Mouse (Mus musculus): ENCODE measurements around the gene Gm20431. TPM values are rescaled to one million over a fixed set of nuclear protein-coding genes. Genes with fewer than 3 reads are reported as not detected.
A peak's percentile ranks its signal among the peaks of the same experiment; 100 is the strongest.

The Gm20431 gene
- total and polyA plus RNA-seq, 2 experiments from 2014 or later = 9.8 to 10.7 TPM

GRCm38 (mm10) chr2:167662713-167663112, 1.4 kb upstream of the Gm20431 start:
- no peak for TF ChIP-seq CTCF (IDR thresholded peaks at IDR 0.05; ENCODE audit: low read depth)
- peaks cover 18% of the 10 kb centered on the region; the same call in 1 of the 2 replicates for H3K4me1 ChIP-seq (ENCODE audit: insufficient read depth, low read length)
- no peak overlapping the region for H3K4me2 ChIP-seq (ENCODE audit: low read depth, low read length)
- no peak overlapping the region for H3K4me3 ChIP-seq (ENCODE audit: low read length)
- H3K27me3 ChIP-seq (ENCODE audit: insufficient read depth, low read length) = no peaks in the 10 kb centered on the region
- no peak for ATAC-seq
- no peaks in the 10 kb centered on the region for H3K36me3 ChIP-seq (ENCODE audit: insufficient read depth, low read length)
- no peak for DNase-seq (ENCODE audit: low spot score)
- H3K9ac ChIP-seq (replicated peaks; ENCODE audit: low read length) = no peak overlapping the region
- no peaks in the 10 kb centered on the region for H3K9me3 ChIP-seq (ENCODE audit: low read length)
- WGBS = 55% methylated on average over 6 of the region's 6 CpGs
- no peak overlapping the region for H3K27ac ChIP-seq

DNA sequence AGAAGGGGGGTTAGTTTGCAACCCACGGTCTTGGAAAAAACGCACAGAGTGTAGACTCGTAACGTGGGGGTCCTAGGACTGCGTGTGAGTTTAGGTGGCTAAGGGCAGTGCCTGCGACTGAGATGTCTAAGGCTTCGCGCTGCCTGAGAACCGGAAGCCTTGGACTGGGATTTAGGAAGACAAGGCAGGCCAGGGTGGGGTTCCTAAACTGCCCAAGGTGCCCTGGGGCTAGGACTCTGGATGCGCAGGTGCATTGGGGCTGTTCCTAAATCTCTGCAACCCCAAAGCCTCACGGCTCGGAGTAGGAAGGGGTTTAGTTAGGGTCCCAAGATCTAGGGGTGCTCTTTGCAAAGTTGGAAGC, 705 bp downstream of the Gm20431 start:
- H3K4me2 ChIP-seq (ENCODE audit: low read depth, low read length) = peak overlapping the region; percentile 83

GRCm38 (mm10) chr2:167659847-167660610, 1.3 kb downstream of the Gm20431 start:
- Histone ChIP-seq H3K4me1 (ENCODE audit: insufficient read depth, low read length) (peaks cover 18% of the 10 kb centered on the region; the same call in 1 of the 2 replicates), H3K4me2 (ENCODE audit: low read depth, low read length) (peak overlapping the region; percentile 83), H3K27ac (peak overlapping the region; percentile 5; the same call in 1 of the 2 replicates), H3K27me3 (ENCODE audit: insufficient read depth, low read length) (no peaks in the 10 kb centered on the region), H3K4me3 (ENCODE audit: low read length) (peak overlapping the region; percentile 72), H3K9me3 (ENCODE audit: low read length) (no peaks in the 10 kb centered on the region), H3K9ac (replicated peaks; ENCODE audit: low read length) (peak overlapping the region; percentile 84), H3K36me3 (ENCODE audit: insufficient read depth, low read length) (no peaks in the 10 kb centered on the region)
- 13% methylated on average over 13 of the region's 13 CpGs for WGBS
- ATAC-seq (no peak), DNase-seq (ENCODE audit: low spot score) (peak; percentile 53)
- TF ChIP-seq CTCF (IDR thresholded peaks at IDR 0.05; ENCODE audit: low read depth) = no peak

More for the DNA sequence above, 705 bp downstream of the Gm20431 start:
- peak; percentile 56 for DNase-seq (ENCODE audit: low spot score)
- ATAC-seq = 0 out of 2 replicates have a peak, but pooled peaks have one; percentile 13
- H3K27me3 ChIP-seq (ENCODE audit: insufficient read depth, low read length) = no peaks in the 10 kb centered on the region
- peaks cover 18% of the 10 kb centered on the region; the same call in 1 of the 2 replicates for H3K4me1 ChIP-seq (ENCODE audit: insufficient read depth, low read length)
- H3K36me3 ChIP-seq (ENCODE audit: insufficient read depth, low read length) = no peaks in the 10 kb centered on the region
- H3K4me3 ChIP-seq (ENCODE audit: low read length) = peak overlapping the region; percentile 72
- no peak for TF ChIP-seq CTCF (IDR thresholded peaks at IDR 0.05; ENCODE audit: low read depth)
- 2% methylated on average over 12 of the region's 12 CpGs for WGBS
- H3K9me3 ChIP-seq (ENCODE audit: low read length) = no peaks in the 10 kb centered on the region
- peak overlapping the region; percentile 5; the same call in 1 of the 2 replicates for H3K27ac ChIP-seq
- H3K9ac ChIP-seq (replicated peaks; ENCODE audit: low read length) = peak overlapping the region; percentile 84

DNA sequence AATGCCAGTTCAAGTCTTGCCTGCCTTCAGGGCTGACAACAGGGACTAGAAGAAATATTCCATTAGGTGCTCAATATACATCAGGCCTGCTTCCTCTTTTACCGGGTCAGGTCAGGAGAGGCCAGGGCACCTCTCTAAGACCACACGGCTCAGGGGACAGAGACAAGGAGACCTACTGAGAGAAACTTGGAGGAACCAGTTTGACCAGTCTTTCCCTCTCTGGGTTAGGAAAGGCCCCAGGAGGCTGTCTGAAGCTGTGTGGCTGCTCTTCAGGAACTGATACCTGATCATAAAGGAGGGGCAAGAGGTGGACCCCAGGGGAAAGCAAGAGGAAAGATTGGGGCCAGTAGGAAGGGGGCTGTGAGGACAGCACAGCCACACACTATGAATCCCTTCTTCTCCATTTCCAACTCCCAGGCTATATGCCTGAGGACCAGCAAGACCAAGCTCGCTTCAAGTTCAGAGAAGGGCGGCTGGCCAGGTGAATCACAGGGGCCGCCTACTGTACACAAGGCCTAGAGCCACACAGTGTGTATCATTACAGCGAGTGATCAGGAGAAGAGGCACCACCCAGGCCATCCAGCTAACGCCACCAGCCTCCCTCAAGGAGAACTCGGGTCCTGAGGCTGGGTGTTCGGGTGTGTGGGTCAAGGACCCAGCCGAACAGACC, 2.0 kb downstream of the Gm20431 start:
- DNase-seq (ENCODE audit: low spot score) (no peak), ATAC-seq (no peak)
- H3K9me3 ChIP-seq (ENCODE audit: low read length) = no peaks in the 10 kb centered on the region
- no peaks in the 10 kb centered on the region; the same call in 1 of the 2 replicates for H3K36me3 ChIP-seq (ENCODE audit: insufficient read depth, low read length)
- 76% methylated on average over 10 of the region's 10 CpGs for WGBS
- no peak overlapping the region for H3K27ac ChIP-seq
- H3K27me3 ChIP-seq (ENCODE audit: insufficient read depth, low read length) = no peaks in the 10 kb centered on the region
- H3K4me2 ChIP-seq (ENCODE audit: low read depth, low read length) = peak overlapping the region; percentile 83
- H3K4me3 ChIP-seq (ENCODE audit: low read length) = peak overlapping the region; percentile 72; the same call in 1 of the 2 replicates
- H3K9ac ChIP-seq (replicated peaks; ENCODE audit: low read length) = peak overlapping the region; percentile 84; the same call in 1 of the 2 replicates
- TF ChIP-seq CTCF (IDR thresholded peaks at IDR 0.05; ENCODE audit: low read depth) = no peak
- H3K4me1 ChIP-seq (ENCODE audit: insufficient read depth, low read length) = peaks cover 18% of the 10 kb centered on the region; the same call in 1 of the 2 replicates

GRCm38 (mm10) chr2:167658712-167659111, 2.6 kb downstream of the Gm20431 start:
- Histone ChIP-seq H3K36me3 (ENCODE audit: insufficient read depth, low read length) (no peaks in the 10 kb centered on the region; the same call in 1 of the 2 replicates), H3K4me2 (ENCODE audit: low read depth, low read length) (no peak overlapping the region), H3K4me3 (ENCODE audit: low read length) (no peak overlapping the region), H3K9me3 (ENCODE audit: low read length) (no peaks in the 10 kb centered on the region), H3K27me3 (ENCODE audit: insufficient read depth, low read length) (no peaks in the 10 kb centered on the region), H3K9ac (replicated peaks; ENCODE audit: low read length) (no peak overlapping the region), H3K4me1 (ENCODE audit: insufficient read depth, low read length) (peaks cover 18% of the 10 kb centered on the region; the same call in 1 of the 2 replicates), H3K27ac (no peak overlapping the region)
- DNase-seq (ENCODE audit: low spot score) (no peak), ATAC-seq (no peak)
- TF ChIP-seq CTCF (IDR thresholded peaks at IDR 0.05; ENCODE audit: low read depth) = no peak
- 85% methylated on average over 11 of the region's 11 CpGs for WGBS

GRCm38 (mm10) chr2:167657973-167658372, 3.3 kb downstream of the Gm20431 start:
- Histone ChIP-seq H3K4me3 (ENCODE audit: low read length) (no peak overlapping the region), H3K4me1 (ENCODE audit: insufficient read depth, low read length) (peaks cover 18% of the 10 kb centered on the region; the same call in 1 of the 2 replicates), H3K4me2 (ENCODE audit: low read depth, low read length) (no peak overlapping the region), H3K27me3 (ENCODE audit: insufficient read depth, low read length) (no peaks in the 10 kb centered on the region), H3K9me3 (ENCODE audit: low read length) (no peaks in the 10 kb centered on the region), H3K36me3 (ENCODE audit: insufficient read depth, low read length) (no peaks in the 10 kb centered on the region; the same call in 1 of the 2 replicates), H3K9ac (replicated peaks; ENCODE audit: low read length) (no peak overlapping the region), H3K27ac (no peak overlapping the region)
- 90% methylated on average over 4 of the region's 4 CpGs for WGBS
- ATAC-seq (no peak), DNase-seq (ENCODE audit: low spot score) (no peak)
- no peak for TF ChIP-seq CTCF (IDR thresholded peaks at IDR 0.05; ENCODE audit: low read depth)
